Mouse (Mus musculus): ENCODE data around the gene Macf1. TPM values are rescaled to one million over a fixed set of nuclear protein-coding genes. Genes with fewer than 3 reads are reported as not detected.

Gene Macf1
- 29.1 and 31.1 TPM in 2 replicates for polyA plus RNA-seq (2015; fragmentation: Nextera tagmentation; extraction: Ambion mirVana)

GRCm38 (mm10) chr4:123684260-123684659 is at the start of gene Macf1:
TSS of gene Macf1 (minus strand) at chr4:123684360.

DNA sequence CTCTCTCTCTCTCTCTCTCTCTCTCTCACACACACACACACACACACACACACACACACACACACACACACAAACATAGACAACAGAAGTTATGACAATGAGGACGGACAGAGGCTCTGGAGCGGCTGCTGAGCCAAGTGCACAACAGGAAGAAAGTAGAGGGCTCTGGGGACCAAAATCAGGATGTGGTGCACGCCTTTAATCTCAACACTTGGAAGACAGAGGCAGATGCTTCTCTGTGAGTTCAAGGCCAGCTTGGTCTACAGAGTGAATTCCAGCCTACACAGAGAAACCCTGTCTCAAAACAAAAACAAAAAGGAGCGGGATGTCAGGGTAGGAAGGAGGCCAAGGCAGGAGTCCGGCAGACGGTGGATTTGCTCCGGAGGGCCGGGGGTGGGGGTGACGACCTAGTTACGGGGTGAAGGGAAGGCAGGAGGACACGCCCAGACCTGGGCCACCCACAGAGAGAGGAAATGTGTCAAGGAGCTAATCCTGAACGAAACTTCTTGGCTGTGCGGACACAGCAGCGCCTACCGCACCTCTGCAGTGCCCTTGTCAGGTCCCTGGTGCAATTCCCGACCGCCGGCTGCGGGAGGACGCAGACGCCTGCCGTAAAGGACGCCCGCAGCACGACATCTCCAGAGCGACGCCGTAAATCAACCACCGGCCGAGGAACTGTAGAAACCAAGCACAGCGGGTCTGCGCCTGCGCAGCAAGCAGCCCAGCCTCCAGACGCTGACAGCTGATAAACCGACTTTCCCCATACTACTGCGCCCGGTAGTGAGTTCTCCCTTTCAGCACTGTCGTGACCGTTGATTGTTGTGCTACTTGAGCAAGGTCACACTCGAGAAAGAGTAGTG is 33.6 kb upstream of the Macf1 start, which contains the start of gene Ndufs5:
TSS of gene Ndufs5 (minus strand) at position 629 of the 860 bp plus-strand sequence.

DNA sequence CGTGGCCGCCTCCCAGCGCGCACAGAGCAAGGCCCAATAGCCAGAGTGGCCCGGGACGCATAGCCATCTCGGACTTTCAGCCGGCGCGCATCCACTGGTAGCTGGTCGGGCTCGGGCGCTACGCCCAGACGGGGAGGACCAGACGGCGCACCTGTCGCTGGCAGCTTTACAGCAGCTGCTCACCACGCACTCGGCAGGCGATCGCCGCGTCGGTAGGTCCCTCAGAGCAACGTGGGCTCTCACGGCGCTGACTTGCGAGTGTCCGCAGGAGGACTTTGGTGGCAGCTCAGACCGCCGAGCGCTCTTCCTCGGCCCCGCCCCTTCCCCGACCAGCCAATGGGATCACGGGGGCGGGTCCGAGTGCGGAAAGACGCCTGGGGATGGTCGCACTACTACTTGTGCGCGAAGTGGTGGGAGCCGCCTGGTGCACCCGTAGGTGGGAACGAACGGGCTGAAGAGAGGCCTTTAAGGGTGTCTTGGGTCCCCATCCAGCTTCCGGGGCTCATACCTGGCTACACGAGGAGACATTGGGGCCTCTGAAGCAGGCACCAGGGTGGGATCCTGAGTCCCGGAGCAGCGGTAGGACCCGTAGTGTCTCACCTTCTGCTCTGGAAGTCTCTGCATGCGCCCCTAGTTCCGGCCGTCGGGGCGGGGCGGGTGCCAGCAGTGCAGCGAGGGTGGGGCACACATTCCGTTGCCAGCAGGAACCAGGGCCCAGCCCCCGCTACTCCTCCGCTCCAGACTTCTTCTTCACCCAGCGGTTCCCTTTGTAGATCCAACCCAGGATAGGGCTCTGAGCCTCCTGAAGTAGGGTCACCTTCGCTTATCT is 341.3 kb downstream of the Macf1 start, which contains the start of gene Bmp8a:
TSS of gene Bmp8a (minus strand) at position 611 of the 829 bp plus-strand sequence.

DNA sequence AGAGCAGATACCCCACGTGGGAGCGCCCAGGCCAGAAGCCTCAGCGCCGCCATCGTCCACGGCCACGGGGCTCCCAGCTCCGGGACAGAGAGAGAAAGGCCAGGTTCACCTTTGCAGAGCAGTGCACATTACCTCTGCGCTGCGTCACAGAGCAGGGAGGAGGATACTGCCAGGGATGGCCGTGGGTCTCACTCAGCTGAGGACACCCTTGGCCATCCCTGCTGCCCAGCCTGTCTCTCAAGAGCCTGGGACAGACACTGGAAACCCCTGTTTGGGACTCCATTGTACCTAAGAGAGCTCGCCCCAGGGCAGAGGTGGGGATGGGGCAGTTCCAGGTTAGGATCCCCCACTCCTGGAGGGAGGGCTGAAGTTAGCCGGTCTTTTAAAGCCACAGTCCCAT is 360.6 kb downstream of the Macf1 start, which contains the start of gene Oxct2a:
TSS of gene Oxct2a (minus strand) at position 101 of the 400 bp plus-strand sequence.

Other genes starting within 250 kb of the Macf1 start
- 187 and 188 TPM in 2 replicates for gene Ndufs5, start 33.8 kb upstream of the Macf1 start, polyA plus RNA-seq (2015; fragmentation: Nextera tagmentation; extraction: Ambion mirVana)
- 25.6 and 30.4 TPM in 2 replicates for gene Akirin1, start 66.0 kb upstream of the Macf1 start, polyA plus RNA-seq (2015; fragmentation: Nextera tagmentation; extraction: Ambion mirVana)
- 0.29 and 0.47 TPM in 2 replicates for gene Rhbdl2, start 103.5 kb upstream of the Macf1 start, polyA plus RNA-seq (2015; fragmentation: Nextera tagmentation; extraction: Ambion mirVana)
- gene 4933427I04Rik, start 175.3 kb upstream of the Macf1 start, polyA plus RNA-seq (2015; fragmentation: Nextera tagmentation; extraction: Ambion mirVana): 0.05 and 0.13 TPM in 2 replicates
- 56.2 and 69.0 TPM in 2 replicates for gene Mycbp, start 220.5 kb upstream of the Macf1 start, polyA plus RNA-seq (2015; fragmentation: Nextera tagmentation; extraction: Ambion mirVana)
- gene Rragc, start 233.1 kb upstream of the Macf1 start, polyA plus RNA-seq (2015; fragmentation: Nextera tagmentation; extraction: Ambion mirVana): 23.3 and 27.1 TPM in 2 replicates
- not detected in 2 replicates for gene 4930535I16Rik, start 233.7 kb upstream of the Macf1 start, polyA plus RNA-seq (2015; fragmentation: Nextera tagmentation; extraction: Ambion mirVana)

Data from spleen, postnatal 0 days (tissue).